Mouse (Mus musculus) urinary bladder, postnatal 36 days (tissue): ENCODE measurements around the gene Fam133b.
"Not testable (repeated sequence)": the region's sequence is repeated elsewhere in the genome, so short reads cannot be mapped to it uniquely, and the experiment has no call there.

ENCODE experiments used
- DNase-seq, 2 experiments: peaks; one replicate each; pipeline ENCODE4 v3.0.0; 2022; ENCODE audit warnings: low spot score in 2 of 2, mixed read lengths in 1 of 2

The Fam133b gene

DNA sequence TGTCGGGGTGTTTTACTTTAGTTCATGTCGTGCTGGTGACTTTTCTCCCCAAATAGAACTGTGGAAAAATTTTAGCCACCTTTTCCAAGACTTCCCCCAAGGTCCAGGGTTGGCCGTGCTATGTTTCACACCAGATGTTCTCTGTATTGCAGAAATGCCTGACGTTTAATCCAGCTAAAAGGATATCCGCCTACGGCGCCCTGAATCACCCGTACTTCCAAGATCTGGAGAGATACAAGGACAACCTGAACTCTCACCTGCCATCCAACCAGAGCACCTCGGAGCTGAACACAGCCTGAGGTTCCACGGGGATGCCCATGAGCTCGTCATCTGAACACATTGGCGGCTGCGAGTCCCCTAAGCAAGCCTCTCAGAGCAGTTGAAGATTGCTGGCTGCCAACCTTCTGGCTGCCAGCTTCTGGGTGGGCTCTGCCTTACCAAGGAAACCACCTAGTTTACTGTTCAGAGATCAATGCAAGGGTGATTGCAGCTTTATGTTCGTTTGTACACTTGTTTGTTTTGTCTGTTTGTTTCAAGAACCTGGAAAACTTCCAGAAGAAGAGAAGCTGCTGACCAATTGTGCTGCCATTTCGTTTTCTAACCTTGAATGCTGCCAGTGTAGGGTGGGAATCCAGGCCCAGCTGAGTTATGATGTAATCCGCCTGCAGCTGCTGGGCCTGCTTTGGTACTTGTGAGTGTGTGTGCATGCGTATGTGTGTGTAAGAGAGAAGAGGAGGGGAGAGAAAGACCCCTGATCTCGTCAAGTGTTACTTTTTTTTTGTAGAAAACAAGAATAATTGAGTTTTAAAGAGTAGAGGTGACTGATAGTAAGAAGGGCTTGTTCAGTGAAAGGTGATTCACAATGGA, 22.9 kb upstream of the Fam133b start:
- no peak for DNase-seq

GRCm38 (mm10) chr5:3521741-3522140, 21.9 kb upstream of the Fam133b start:
- DNase-seq = no peak

DNA sequence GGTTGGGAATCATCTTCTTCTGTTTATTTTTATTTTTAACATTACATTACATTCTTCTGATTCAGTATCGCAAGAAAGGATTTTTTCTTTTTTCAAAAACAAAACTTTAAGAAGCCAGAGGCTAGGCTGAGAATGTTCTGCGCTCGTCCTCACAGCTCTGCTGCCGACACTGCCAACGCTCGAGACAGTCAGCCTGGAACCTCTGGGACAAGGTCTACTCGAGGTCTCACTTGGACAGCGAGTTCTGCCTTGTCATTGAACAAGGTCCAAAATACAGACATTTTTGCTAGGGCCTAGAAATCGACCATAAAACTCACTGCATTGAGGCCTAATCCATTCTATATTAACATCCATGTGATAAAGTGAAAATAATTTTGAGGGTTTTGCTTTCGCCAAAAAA, 20.8 kb upstream of the Fam133b start:
- no peak for DNase-seq

DNA sequence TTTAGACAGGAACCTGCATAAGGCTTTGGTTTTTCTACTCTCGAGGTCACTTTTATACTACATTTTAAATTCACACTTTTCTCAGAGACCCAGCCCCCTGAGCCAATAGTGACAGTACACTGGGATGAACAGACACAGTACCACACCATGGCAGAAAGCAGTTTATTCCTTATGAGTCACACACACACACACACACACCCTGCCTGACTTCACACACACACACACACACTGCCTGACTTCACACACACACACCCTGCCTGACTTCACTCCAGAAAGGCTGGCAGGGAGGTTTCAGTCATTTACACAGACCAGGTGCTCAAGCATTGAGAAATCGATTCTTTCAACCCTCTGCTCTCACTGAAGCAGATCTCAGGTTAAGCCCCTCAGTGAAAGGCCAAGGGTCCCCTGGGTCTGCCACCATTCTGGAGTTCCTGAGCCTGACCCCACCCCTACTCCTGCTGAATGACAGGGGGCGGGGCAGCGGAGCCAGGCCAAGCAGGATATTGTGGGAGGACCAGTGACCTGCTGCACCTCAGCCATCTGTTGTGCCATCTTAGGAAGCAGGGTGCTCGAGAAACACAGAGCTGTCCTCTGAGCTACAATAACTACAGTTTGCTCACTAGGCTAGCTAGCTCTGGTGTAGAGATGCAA, 16.5 kb upstream of the Fam133b start:
- DNase-seq = no peak

GRCm38 (mm10) chr5:3529585-3530189, 13.9 kb upstream of the Fam133b start:
- no peak for DNase-seq

DNA sequence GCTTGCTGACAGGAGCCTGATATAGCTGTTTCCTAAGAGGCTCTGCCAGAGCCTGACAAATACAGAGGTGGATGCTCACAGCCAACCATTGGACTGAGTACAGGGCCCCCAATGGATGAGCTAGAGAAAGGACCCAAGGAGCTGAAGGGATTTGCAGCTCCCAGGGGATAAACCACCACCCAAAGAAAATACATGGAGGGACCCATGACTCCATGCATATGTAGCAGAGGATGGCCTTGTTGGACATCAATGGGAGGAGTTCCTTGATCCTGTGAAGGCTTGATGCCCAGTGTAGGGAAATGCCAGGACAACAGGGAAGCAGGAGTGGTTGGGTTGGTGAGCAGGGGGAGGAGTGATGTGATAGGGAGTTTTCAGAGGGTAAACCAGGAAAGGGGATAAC, 11.6 kb upstream of the Fam133b start:
- not testable (repeated sequence) for DNase-seq

DNA sequence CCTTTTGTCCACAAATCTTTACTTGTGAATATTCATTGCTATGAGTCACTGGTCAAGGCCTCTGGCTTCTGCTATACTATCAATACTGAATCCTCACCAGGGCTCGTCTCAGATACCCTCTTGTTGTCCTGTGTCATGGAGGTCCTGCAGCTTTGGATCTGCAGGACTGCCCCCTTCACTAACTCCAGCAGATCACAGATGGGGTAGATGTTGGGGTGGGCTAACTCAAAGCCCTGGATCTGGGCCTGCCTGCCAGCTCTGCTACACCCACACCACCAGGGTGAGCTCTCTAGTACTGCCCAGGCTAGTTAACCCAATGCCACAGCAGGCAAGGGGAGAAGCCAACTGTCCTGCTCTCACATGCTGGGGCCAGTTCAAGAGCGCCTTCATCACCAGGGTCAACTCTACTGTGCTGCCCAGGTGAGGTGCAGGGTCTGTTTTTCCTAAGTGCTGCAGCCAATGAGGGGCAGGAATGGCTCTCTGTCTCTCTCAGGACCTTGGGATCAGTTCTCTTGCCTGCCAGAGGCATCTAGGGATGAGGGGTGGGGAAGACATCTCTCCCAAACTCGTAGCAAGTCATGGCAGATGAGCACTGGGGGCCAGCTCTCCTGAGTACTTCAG, 6.9 kb upstream of the Fam133b start:
- no peak for DNase-seq

DNA sequence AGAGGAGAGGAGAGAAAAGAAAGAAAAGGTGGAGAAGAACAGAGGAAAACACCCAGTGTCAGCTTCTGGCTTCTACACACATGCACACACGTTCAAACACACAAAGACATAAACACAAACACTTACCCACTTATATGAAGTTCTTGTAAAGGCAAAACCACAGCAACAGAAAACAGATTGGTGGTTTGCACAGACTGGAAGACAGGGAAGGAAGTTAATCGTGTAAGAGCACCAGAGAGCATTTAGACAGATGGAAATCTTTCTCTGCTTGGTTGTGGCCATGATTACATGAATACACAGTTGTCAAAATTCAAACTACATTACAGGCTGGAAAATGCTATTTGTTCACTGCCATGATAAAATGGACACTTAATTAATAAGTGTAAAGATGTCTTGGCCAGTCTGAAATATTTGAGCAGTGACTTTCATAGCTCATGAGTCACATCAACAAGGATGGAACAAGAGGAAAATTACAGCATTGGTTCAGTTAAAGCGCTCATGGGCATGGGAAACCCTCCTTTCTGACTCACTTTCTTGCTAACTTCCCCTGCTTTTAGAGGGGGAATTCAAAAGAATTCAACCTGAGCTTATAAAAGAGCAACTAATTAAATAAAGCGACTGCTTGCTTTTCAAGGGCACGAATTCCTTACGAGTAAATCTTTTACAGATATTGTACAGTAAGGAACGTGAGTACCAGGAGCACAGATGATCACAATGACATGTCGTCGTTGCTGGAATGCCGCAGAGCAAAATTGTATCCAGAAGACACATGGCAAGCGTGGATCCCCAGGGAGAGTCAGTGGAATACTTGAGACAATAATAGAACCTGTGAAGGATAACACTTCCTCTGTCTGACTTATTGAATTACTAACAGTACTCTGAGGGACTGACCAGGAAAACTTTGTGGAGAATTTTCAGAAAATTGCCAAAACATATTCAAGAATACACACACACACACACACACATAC, 4.8 kb upstream of the Fam133b start:
- DNase-seq = no peak

- DNase-seq = no peak
These were observed 1.8 kb upstream of the Fam133b start for GRCm38 (mm10) chr5:3541871-3542270.

DNA sequence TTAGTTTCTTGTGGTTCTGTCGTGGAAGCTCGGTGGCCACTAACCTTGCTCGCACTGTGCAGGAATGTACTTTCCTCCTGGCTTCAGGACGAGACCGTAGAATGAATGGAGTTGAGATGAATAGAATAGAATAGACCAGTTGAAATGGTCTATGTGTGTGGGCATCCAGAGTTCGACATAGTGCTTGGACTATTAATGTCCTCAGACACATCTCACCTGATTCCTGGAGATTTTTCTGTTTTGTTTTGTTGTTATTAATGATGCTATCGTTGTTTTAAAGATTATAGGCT, 792 bp downstream of the Fam133b start:
- no peak for DNase-seq

GRCm38 (mm10) chr5:3546226-3546625, 2.6 kb downstream of the Fam133b start:
- DNase-seq = no peak

GRCm38 (mm10) chr5:3551481-3551880, 7.8 kb downstream of the Fam133b start:
- no peak for DNase-seq

DNA sequence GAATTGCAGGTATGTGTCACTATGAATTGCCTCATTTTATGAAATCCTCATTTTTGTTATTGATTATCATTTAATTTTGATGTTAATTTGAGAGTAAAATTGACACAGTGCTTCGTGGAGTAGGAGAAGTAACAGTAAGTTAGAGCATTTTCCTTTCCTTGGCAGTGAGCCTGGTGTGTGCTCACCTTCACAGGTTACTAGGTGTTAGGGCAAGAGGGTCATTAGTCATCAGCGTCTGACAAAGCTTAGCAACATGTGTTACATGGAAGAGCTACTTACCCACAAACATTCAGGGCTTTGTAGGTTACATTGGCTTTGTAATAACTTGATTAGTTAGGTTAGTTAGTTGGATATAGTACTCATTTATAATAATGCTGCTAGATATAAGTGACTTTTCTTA, 10.6 kb downstream of the Fam133b start:
- no peak for DNase-seq

DNA sequence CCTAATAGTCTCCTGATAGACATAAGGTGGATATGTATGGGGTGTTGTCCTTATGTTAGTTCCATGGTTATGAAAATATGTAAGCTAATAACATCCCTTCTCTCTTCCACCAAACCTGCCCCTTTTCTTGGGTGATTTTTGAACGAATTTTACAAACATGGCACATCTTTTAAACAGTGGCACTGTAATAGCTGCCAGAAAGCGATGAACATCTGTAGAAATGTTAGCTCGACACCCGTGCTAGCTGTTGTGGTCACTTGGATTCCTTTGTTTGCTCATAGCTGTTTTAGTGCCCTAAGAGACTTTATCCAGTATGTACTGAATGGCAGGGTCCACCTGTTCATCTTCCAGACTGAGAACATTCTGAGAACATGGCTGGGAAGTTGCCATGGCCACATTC, 27.6 kb downstream of the Fam133b start, which contains the start of gene 1700109H08Rik:
TSS of gene 1700109H08Rik (plus strand) at position 301 of the 400 bp plus-strand sequence.
- DNase-seq = no peak

DNA sequence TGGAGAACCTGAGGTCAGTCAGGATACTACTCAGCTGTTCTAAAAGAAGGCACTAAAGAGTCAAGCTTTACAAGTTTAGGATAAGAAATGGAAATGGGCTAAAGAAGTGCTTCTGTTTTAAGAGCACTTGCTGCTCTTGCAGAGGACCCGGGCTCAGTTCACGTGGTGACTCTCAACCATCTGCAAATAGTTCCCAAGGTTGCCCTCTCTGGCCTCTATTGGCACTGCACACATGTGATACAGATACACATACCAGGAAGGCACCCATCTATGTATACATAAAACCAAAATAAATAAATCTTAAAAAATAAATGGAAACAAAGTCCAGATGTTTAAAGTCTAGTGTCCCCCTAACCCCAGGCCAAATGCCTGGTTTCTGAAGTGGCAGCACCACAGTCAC, 31.2 kb downstream of the Fam133b start:
- DNase-seq = no peak

DNA sequence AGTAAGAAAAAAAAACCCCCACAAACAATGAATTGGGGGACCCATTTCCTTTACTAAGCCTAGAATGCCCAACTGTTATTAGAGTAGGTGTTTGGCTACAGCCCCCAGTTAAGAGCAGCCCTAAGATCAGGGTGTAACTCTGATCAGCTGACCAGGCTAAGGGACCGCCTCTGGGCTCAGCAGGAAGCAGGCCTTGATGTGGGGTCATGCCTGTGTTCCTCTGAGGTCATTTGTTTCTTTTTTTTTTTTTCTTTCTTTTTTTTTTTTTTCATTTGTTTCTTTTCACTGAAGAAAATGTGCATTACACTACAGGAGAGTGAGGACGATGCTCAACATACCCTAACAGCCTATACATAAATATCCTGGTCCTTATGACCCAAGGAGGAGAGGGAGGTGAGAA, 34.3 kb downstream of the Fam133b start:
- DNase-seq = no peak

DNA sequence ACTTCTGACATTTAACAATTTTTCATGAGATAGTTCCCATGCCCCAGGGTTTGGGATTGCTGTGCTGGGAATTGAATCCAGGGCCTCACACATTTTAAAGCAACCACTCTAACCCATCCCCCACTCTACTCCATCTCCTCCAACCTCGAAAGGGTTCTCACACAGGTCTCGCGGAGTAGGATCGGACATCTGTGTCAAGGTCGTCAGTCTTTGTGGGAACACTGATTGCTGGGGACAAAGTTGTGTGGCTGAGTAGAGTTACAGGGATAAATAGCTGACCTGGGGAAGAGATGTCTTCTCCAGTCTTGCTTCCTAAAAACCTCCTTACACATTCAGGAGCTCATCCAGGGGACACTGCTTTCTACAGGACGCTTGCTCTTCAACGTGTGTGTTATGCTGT, 35.4 kb downstream of the Fam133b start:
- no peak for DNase-seq

DNA sequence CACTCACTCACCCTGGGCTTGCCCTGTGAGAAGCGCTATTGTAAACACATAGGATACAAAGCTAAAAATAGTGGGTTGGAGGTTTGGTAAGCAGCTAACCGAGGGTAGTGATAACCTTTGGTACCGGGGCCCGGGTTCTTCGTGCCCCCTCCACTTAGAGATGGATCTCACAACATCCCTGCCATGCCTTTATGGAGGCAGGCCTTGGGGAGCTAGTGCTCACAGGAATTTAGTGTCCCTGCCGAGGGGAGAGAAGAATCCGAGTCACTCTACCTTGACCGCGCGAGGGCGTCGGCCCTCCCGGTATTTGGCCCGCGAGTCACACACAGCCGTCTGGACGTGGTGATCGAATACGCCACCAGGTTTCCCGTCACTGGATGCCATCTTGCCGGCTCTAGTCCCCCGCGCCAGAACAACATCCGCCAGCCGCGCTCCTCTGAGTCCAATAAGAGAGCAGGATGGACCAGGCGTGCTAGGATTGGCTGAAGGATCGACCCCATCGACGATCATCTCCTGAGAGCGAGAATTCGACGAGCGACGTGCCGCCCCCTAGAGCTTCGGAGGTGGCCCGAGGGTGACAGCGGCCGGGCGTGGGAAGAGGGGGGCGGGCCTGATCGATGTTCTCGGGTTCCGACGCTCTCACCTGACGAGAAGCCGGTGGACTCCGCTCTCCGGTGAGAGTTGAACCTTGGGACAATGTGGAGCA, 52.2 kb downstream of the Fam133b start, which contains the start of gene Pex1:
TSS of gene Pex1 (plus strand) at position 374 of the 706 bp plus-strand sequence.
- peak; percentile 88 to 94 for DNase-seq

DNA sequence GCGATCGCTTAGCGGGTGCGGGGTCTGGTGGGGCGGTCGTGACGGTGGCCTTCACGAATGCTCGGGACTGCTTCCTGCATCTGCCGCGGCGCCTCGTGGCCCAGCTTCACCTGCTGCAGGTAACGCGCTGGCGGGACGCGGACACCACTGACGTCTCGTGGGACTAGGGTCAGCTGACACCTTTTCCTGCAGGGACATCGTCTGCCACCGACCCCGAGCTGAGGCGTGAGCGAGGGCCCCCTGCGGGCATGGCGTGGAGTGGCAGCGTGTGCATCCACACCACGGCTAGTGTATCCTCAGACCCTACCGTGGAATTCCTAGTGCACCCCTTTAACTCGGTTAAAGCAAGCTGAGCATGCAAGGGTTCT, 52.8 kb downstream of the Fam133b start, which contains the start of gene Rbm48:
TSS of gene Rbm48 (minus strand) at position 187 of the 368 bp plus-strand sequence.
- peak; percentile 81 to 82 for DNase-seq

DNA sequence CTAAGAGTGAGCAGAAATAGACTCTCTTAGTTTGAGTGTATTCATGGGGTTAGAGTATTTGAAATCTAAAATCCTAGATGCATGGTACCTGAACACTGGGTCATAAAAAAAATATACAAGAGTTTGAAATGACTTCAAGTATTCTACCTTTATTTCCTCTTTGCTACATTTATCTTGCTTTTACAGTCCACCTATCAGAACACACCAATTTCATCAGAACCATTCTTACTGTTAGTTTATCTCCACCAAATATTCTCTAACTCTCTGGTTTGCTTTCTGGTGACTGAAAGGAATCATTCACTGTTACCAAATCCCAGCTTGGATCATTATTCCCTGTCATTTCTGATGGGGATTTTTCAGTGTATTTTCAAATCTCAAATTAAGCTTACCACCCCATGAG, 53.5 kb downstream of the Fam133b start:
- DNase-seq = no peak

GRCm38 (mm10) chr5:3598766-3599165, 55.1 kb downstream of the Fam133b start:
- DNase-seq = no peak
